Mouse (Mus musculus) cerebellum, adult 2 months (tissue): ENCODE measurements around the gene Gdf7.

Source experiments
- CTCF ChIP-seq: fragments of 200-500 bp; IDR thresholded peaks from 2 replicates; pipeline ENCODE4 v1.5.1; 2011; ENCODE audit warnings: low read depth, mild to moderate bottlenecking, control low read depth, low read length, moderate library complexity, borderline replicate concordance; ENCODE audit not compliant: insufficient read depth
- POLR2A ChIP-seq: fragments of 200-500 bp; IDR thresholded peaks from 2 replicates; pipeline ENCODE4 v1.6.1; 2011; ENCODE audit warnings: low read length, control low read depth, borderline replicate concordance; ENCODE audit not compliant: insufficient read depth

- no peak for TF ChIP-seq CTCF
- TF ChIP-seq POLR2A = no peak
These were observed 19.8 kb upstream of the Gdf7 start for GRCm38 (mm10) chr12:8321506-8321905.
